Mouse (Mus musculus): ENCODE results near the gene Mcm5.

Mcm5 gene

DNA sequence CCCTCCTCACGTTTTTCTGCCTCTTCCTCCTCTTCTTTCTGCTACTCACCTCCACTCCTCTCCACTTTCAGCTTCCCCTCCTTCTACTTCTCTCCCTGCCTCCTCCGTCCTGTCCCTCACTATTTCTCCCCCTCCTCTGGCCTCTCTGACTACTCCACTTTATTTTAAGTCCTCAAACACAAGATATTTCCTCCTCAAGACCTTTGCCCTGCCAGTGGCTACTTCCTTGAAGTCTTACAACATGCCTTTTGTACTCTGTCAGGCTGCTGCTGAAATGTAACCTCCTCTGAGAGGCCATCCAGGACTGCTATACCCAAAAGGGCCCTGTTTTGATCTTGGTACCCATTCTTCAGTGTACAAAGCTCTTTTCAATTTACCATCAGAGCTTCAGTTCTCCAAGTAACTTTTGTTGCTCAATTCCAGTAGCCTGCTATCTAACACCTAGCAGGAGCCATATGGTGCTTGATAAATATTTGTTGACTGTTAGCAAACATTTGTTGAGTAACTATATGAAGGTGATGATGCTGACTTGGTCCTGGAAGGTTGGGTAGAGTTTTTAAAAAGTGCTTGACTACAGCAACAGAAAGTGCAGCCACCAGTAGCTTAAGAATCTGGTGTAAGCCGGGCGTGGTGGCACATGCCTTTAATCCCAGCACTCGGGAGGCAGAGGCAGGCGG is 62.8 kb downstream of the Mcm5 start:
- no peak for DNase-seq (ENCODE audit: low spot score in 2 of 2)
